Mouse (Mus musculus) fibroblast of lung, adult 2 months (primary cell): ENCODE measurements around the gene Gbgt1.

ENCODE experiments used
- DNase-seq: peaks from one replicate; pipeline ENCODE4 v3.0.0-alpha.2; 2011; ENCODE audit warnings: low read depth

Gene Gbgt1

DNA sequence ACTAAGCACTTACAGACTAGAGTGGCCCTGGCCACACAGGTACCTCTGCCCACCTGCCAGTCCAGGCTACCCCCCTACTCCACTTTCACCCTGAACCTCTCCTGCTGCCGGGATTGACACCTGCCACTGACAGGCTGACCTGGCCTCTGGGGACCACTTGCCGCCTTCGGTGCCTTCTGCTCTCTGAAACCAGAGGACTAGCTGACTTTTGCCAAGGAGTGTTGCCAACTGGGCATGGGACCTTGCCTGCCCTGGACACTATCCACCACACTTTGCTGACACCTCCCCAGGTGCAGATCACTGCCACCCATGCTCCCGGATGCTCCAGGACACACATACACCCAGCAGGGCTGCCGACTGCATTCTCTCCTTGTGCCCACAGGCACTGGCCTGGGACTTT is 55.6 kb downstream of the Gbgt1 start:
- DNase-seq: no peak
